Mouse (Mus musculus): ENCODE data around the gene Slc27a2. TPM values are rescaled to one million over a fixed set of nuclear protein-coding genes. Genes with fewer than 3 reads are reported as not detected.

Gene Slc27a2
- total and polyA plus RNA-seq, 3 experiments, result not detected

GRCm38 (mm10) chr2:126553291-126553639 is 1.1 kb downstream of the Slc27a2 start:
- no peak overlapping the region for H3K9ac ChIP-seq (ENCODE audit: control insufficient read depth, low read depth, low read length, poor library complexity, severe bottlenecking)
- H3K9me3 ChIP-seq (replicated peaks; ENCODE audit: insufficient read depth, low read length), result no peaks in the 10 kb centered on the region
- no peaks in the 10 kb centered on the region for H3K79me2 ChIP-seq (ENCODE audit: control insufficient read depth, insufficient read depth, low read length, poor library complexity)
- H3K27me3 ChIP-seq (ENCODE audit: control insufficient read depth in 1 of 2, insufficient read depth in 2 of 2, low read length in 2 of 2), result peaks cover 0 to 2% of the 10 kb centered on the region in 2 experiments; a peak in 2 of 4 replicates
- no peaks in the 10 kb centered on the region for H3K4me1 ChIP-seq (ENCODE audit: control insufficient read depth in 1 of 2, insufficient read depth in 2 of 2, low read length in 2 of 2)
- no peak for DNase-seq (ENCODE audit: low read depth, low spot score)
- H3K36me3 ChIP-seq (ENCODE audit: control insufficient read depth in 1 of 2, insufficient read depth in 2 of 2, low read length in 2 of 2), result no peaks in the 10 kb centered on the region
- no peak overlapping the region for H3K4me3 ChIP-seq (ENCODE audit: control insufficient read depth in 1 of 2, insufficient read depth in 1 of 2, low read depth in 2 of 2, low read length in 2 of 2)
- no peak overlapping the region for H3K27ac ChIP-seq (ENCODE audit: control insufficient read depth, low read depth, low read length)
- TF ChIP-seq POLR2A (IDR thresholded peaks at IDR 0.05; ENCODE audit: control insufficient read depth in 1 of 2, insufficient read depth in 1 of 2, low read depth in 1 of 2, low read length in 2 of 2, poor library complexity in 1 of 2) (0 out of 4 replicates have a peak, but pooled peaks of 1 of the 2 experiments have one; percentile 32), GATA1 (IDR thresholded peaks at IDR 0.05; ENCODE audit: low read depth, low read length) (no peak)

GRCm38 (mm10) chr2:126555533-126555932 is 3.3 kb downstream of the Slc27a2 start:
- Histone ChIP-seq H3K36me3 (ENCODE audit: control insufficient read depth in 1 of 2, insufficient read depth in 2 of 2, low read length in 2 of 2) (no peaks in the 10 kb centered on the region), H3K79me2 (ENCODE audit: control insufficient read depth, insufficient read depth, low read length, poor library complexity) (no peaks in the 10 kb centered on the region), H3K4me1 (ENCODE audit: control insufficient read depth in 1 of 2, insufficient read depth in 2 of 2, low read length in 2 of 2) (no peaks in the 10 kb centered on the region), H3K4me3 (ENCODE audit: control insufficient read depth in 1 of 2, insufficient read depth in 1 of 2, low read depth in 2 of 2, low read length in 2 of 2) (no peak overlapping the region), H3K27me3 (ENCODE audit: control insufficient read depth in 1 of 2, insufficient read depth in 2 of 2, low read length in 2 of 2) (peaks cover 0 to 2% of the 10 kb centered on the region in 2 experiments; a peak in 2 of 4 replicates), H3K9ac (ENCODE audit: control insufficient read depth, low read depth, low read length, poor library complexity, severe bottlenecking) (no peak overlapping the region), H3K27ac (ENCODE audit: control insufficient read depth, low read depth, low read length) (no peak overlapping the region), H3K9me3 (replicated peaks; ENCODE audit: insufficient read depth, low read length) (no peaks in the 10 kb centered on the region)
- DNase-seq (ENCODE audit: low read depth, low spot score), result no peak
- TF ChIP-seq MYB (IDR thresholded peaks at IDR 0.05; ENCODE audit: low read depth, low read length) (no peak), CHD1 (IDR thresholded peaks at IDR 0.05; ENCODE audit: low read depth, low read length) (no peak), RAD21 (IDR thresholded peaks at IDR 0.05; ENCODE audit: low read depth, low read length) (no peak), HCFC1 (IDR thresholded peaks at IDR 0.05; ENCODE audit: low read depth, low read length) (no peak), E2F4 (IDR thresholded peaks at IDR 0.05; ENCODE audit: borderline replicate concordance, low read depth, low read length) (no peak), NELFE (IDR thresholded peaks at IDR 0.05; ENCODE audit: low read depth, low read length) (no peak), ZNF384 (IDR thresholded peaks at IDR 0.05; ENCODE audit: low read depth, low read length) (no peak), ZMIZ1 (IDR thresholded peaks at IDR 0.05; ENCODE audit: low read depth, low read length) (no peak), SMC3 (IDR thresholded peaks at IDR 0.05; ENCODE audit: low read depth, low read length) (no peak)

DNA sequence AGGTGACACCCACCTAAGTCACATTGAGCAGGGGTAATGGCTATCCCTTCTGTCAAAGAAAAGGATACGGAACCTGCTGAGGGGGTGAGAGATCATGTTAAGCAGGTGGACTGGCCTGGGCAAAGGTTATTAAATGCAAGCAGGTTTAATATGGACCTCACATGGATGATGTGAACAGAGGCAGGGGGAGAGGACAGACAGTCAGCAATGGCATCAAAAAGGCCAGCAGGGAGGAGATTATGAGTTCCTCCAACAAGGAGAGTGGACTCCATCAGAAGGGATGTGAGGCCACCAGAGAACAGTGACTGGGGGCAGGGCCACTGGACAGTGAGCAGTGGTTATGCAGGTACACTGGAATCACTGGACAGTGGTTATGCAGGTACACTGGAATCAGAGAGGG is 7.9 kb downstream of the Slc27a2 start:
- no peak overlapping the region for H3K27ac ChIP-seq (ENCODE audit: control insufficient read depth, low read depth, low read length)
- TF ChIP-seq USF2 (IDR thresholded peaks at IDR 0.05; ENCODE audit: borderline replicate concordance in 1 of 2, insufficient read depth in 1 of 2, low read depth in 1 of 2, low read length in 2 of 2) (no peak), ETS1 (IDR thresholded peaks at IDR 0.05; ENCODE audit: low read depth, low read length) (no peak), POLR2AphosphoS5 (IDR thresholded peaks at IDR 0.05; ENCODE audit: borderline replicate concordance, low read depth, low read length) (no peak), ZMIZ1 (IDR thresholded peaks at IDR 0.05; ENCODE audit: low read depth, low read length) (no peak)

More for the DNA sequence above, 7.9 kb downstream of the Slc27a2 start:
- Histone ChIP-seq H3K79me2 (ENCODE audit: control insufficient read depth, insufficient read depth, low read length, poor library complexity) (no peaks in the 10 kb centered on the region), H3K9ac (ENCODE audit: control insufficient read depth, low read depth, low read length, poor library complexity, severe bottlenecking) (no peak overlapping the region), H3K4me1 (ENCODE audit: control insufficient read depth in 1 of 2, insufficient read depth in 2 of 2, low read length in 2 of 2) (no peaks in the 10 kb centered on the region), H3K36me3 (ENCODE audit: control insufficient read depth in 1 of 2, insufficient read depth in 2 of 2, low read length in 2 of 2) (no peaks in the 10 kb centered on the region), H3K27me3 (ENCODE audit: control insufficient read depth in 1 of 2, insufficient read depth in 2 of 2, low read length in 2 of 2) (peaks cover 0 to 5% of the 10 kb centered on the region in 2 experiments; a peak in 2 of 4 replicates), H3K9me3 (replicated peaks; ENCODE audit: insufficient read depth, low read length) (no peaks in the 10 kb centered on the region), H3K4me3 (ENCODE audit: control insufficient read depth in 1 of 2, insufficient read depth in 1 of 2, low read depth in 2 of 2, low read length in 2 of 2) (no peak overlapping the region)
- no peak for DNase-seq (ENCODE audit: low read depth, low spot score)
